Mouse (Mus musculus) hindbrain, embryonic 15.5 days (tissue): ENCODE measurements around the gene F2. TPM values are rescaled to one million over a fixed set of nuclear protein-coding genes. Genes with fewer than 3 reads are reported as not detected.

Source experiments
- ATAC-seq: fragments of 200-750 bp; cut with Nextera tagmentation; 2 replicates; pipeline ENCODE4 v1.8.0; 2017; ENCODE audit warnings: low read depth, moderate number of reproducible peaks, moderate TSS enrichment; ENCODE audit not compliant: low FRiP score
- H3K27ac ChIP-seq: fragments of 300-500 bp; sonication (generic); replicated peaks from 2 replicates; pipeline ENCODE4 v1.5.1; 2015; ENCODE audit warnings: mild to moderate bottlenecking, inconsistent platforms
- H3K27me3 ChIP-seq: fragments of 300-500 bp; sonication (generic); 2 replicates; pipeline ENCODE4 v1.6.1; 2015; ENCODE audit warnings: control low read depth, inconsistent platforms
- H3K36me3 ChIP-seq: fragments of 300-500 bp; sonication (generic); 2 replicates; pipeline ENCODE4 v1.6.1; 2015; ENCODE audit warnings: control low read depth, inconsistent platforms
- H3K4me1 ChIP-seq: fragments of 300-500 bp; sonication (generic); replicated peaks from 2 replicates; pipeline ENCODE4 v1.6.1; 2015; ENCODE audit warnings: control low read depth, inconsistent platforms
- H3K4me2 ChIP-seq: fragments of 300-500 bp; sonication (generic); 2 replicates; pipeline ENCODE4 v1.6.1; 2015; ENCODE audit warnings: moderate library complexity, mild to moderate bottlenecking, inconsistent platforms
- H3K4me3 ChIP-seq: fragments of 300-500 bp; sonication (generic); 2 replicates; pipeline ENCODE4 v1.5.1; 2015; ENCODE audit warnings: mild to moderate bottlenecking, inconsistent platforms
- H3K9ac ChIP-seq: fragments of 300-500 bp; sonication (generic); 2 replicates; pipeline ENCODE4 v1.6.1; 2015; ENCODE audit warnings: inconsistent platforms
- H3K9me3 ChIP-seq: fragments of 300-500 bp; sonication (generic); 2 replicates; pipeline ENCODE4 v1.6.1; 2016; ENCODE audit warnings: control low read depth, inconsistent platforms
- WGBS: fragments of 180-500 bp; shearing (Covaris S2); methylation state at CpG from one replicate; pipeline ENCODE4 v1.1.7; 2015; 5-methylcytosine and 5-hydroxymethylcytosine counted together
- polyA plus RNA-seq: library from polyadenylated mRNA; unstranded; fragments of >200 nt; fragmentation: Nextera tagmentation; extraction: Ambion mirVana; gene quantifications from 2 replicates; pipeline ENCODE4 v1.2.1, GENCODE M21; 2015

The F2 gene
- polyA plus RNA-seq, 1 experiment from 2014 or later, result 0.14 TPM

GRCm38 (mm10) chr2:91645354-91645753 lies 9.1 kb upstream of the F2 start:
- peaks cover 9% of the 10 kb centered on the region for H3K4me1 ChIP-seq
- no peak overlapping the region for H3K4me3 ChIP-seq
- H3K9ac ChIP-seq, result no peak overlapping the region
- 98% methylated on average over 15 of the region's 15 CpGs for WGBS
- ATAC-seq, result no peak
- H3K4me2 ChIP-seq, result no peak overlapping the region
- peaks cover 43% of the 10 kb centered on the region for H3K36me3 ChIP-seq
- no peaks in the 10 kb centered on the region for H3K27me3 ChIP-seq
- H3K27ac ChIP-seq, result no peak overlapping the region
- no peaks in the 10 kb centered on the region for H3K9me3 ChIP-seq

- H3K27ac ChIP-seq, result no peak overlapping the region
- no peak overlapping the region for H3K4me2 ChIP-seq
- WGBS, result 95% methylated on average over 11 of the region's 11 CpGs
- H3K27me3 ChIP-seq, result no peaks in the 10 kb centered on the region
- peaks cover 43% of the 10 kb centered on the region for H3K36me3 ChIP-seq
- H3K4me3 ChIP-seq, result no peak overlapping the region
- no peaks in the 10 kb centered on the region for H3K9me3 ChIP-seq
- peaks cover 8% of the 10 kb centered on the region for H3K4me1 ChIP-seq
- ATAC-seq, result no peak
- no peak overlapping the region for H3K9ac ChIP-seq
Observed at GRCm38 (mm10) chr2:91644021-91644420, 7.8 kb upstream of the F2 start.

GRCm38 (mm10) chr2:91642825-91643415 lies 6.7 kb upstream of the F2 start:
- no peak for ATAC-seq
- Histone ChIP-seq H3K9me3 (no peaks in the 10 kb centered on the region), H3K4me2 (no peak overlapping the region), H3K4me1 (no peaks in the 10 kb centered on the region), H3K9ac (no peak overlapping the region), H3K27me3 (no peaks in the 10 kb centered on the region), H3K36me3 (peaks cover 43% of the 10 kb centered on the region), H3K27ac (no peak overlapping the region), H3K4me3 (no peak overlapping the region)
- WGBS, result 90% methylated on average over 2 of the region's 2 CpGs

DNA sequence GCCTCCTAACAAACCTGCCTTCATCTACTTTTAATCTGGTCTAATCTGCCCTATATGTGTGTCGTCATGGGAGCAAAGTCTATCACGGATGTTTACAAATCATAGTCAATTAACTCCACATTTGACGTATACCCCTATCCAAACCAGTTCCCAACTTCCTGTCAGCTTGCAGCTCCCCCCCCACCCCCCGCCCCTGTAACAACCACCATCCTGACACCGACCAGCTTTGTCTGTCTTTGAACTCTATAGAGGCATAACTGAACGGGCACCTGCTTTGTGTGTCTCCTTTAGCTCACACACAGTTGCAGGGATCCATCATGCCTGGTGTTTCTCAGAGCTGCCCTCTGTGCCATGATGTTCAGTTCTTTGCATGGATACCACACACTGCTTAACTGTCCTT lies 2.7 kb upstream of the F2 start:
- 87% methylated on average over 6 of the region's 6 CpGs for WGBS
- no peak overlapping the region for H3K9ac ChIP-seq
- peaks cover 4% of the 10 kb centered on the region for H3K36me3 ChIP-seq
- no peak overlapping the region for H3K4me3 ChIP-seq
- H3K4me2 ChIP-seq, result no peak overlapping the region
- H3K27me3 ChIP-seq, result no peaks in the 10 kb centered on the region
- H3K4me1 ChIP-seq, result no peaks in the 10 kb centered on the region
- no peak overlapping the region for H3K27ac ChIP-seq
- H3K9me3 ChIP-seq, result no peaks in the 10 kb centered on the region
- ATAC-seq, result no peak

GRCm38 (mm10) chr2:91636727-91637338 lies 619 bp upstream of the F2 start:
- Histone ChIP-seq H3K9ac (no peak overlapping the region), H3K36me3 (no peaks in the 10 kb centered on the region), H3K4me1 (no peaks in the 10 kb centered on the region), H3K4me3 (no peak overlapping the region), H3K27ac (no peak overlapping the region), H3K27me3 (no peaks in the 10 kb centered on the region), H3K9me3 (no peaks in the 10 kb centered on the region), H3K4me2 (no peak overlapping the region)
- ATAC-seq, result no peak
- WGBS, result 89% methylated on average over 5 of the region's 5 CpGs

- 91% methylated on average over 11 of the region's 11 CpGs for WGBS
- H3K4me2 ChIP-seq, result no peak overlapping the region
- H3K4me1 ChIP-seq, result no peaks in the 10 kb centered on the region
- ATAC-seq, result no peak
- H3K36me3 ChIP-seq, result no peaks in the 10 kb centered on the region
- no peaks in the 10 kb centered on the region for H3K9me3 ChIP-seq
- H3K9ac ChIP-seq, result no peak overlapping the region
- no peaks in the 10 kb centered on the region for H3K27me3 ChIP-seq
- H3K27ac ChIP-seq, result no peak overlapping the region
- no peak overlapping the region for H3K4me3 ChIP-seq
Observed at GRCm38 (mm10) chr2:91635486-91635885, 728 bp downstream of the F2 start.

DNA sequence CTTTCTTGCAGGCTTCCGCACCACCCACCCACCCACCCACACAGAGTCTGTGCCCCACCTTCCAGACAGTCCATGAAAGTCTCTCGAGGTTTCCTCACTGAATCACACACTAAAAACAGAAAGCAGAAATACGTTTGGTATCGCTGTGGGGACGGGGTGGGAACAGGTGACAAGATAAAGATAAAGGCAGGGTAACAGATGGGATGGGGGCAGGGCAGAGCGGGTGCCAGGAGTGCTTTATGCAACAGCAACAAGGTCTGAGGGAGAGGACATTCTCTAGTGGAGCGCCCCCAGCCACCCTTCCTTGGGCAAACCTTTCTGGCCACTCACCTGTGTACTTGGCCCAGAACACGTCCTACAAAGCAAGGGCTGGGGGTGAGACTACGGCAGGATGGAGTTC lies 1.4 kb downstream of the F2 start:
- ATAC-seq, result no peak
- no peak overlapping the region for H3K4me3 ChIP-seq

GRCm38 (mm10) chr2:91633334-91633977 lies 2.8 kb downstream of the F2 start:
- H3K4me2 ChIP-seq, result no peak overlapping the region
- H3K4me1 ChIP-seq, result no peaks in the 10 kb centered on the region
- no peak overlapping the region for H3K4me3 ChIP-seq
- ATAC-seq, result no peak
- H3K9ac ChIP-seq, result no peak overlapping the region
- H3K36me3 ChIP-seq, result no peaks in the 10 kb centered on the region
- no peaks in the 10 kb centered on the region for H3K9me3 ChIP-seq
- WGBS, result 85% methylated on average over 12 of the region's 12 CpGs
- H3K27ac ChIP-seq, result no peak overlapping the region
- H3K27me3 ChIP-seq, result no peaks in the 10 kb centered on the region

More for the DNA sequence above, 1.4 kb downstream of the F2 start:
- Histone ChIP-seq H3K36me3 (no peaks in the 10 kb centered on the region), H3K4me1 (no peaks in the 10 kb centered on the region), H3K27ac (no peak overlapping the region), H3K9ac (no peak overlapping the region), H3K4me2 (no peak overlapping the region), H3K9me3 (no peaks in the 10 kb centered on the region), H3K27me3 (no peaks in the 10 kb centered on the region)
- 86% methylated on average over 9 of the region's 9 CpGs for WGBS

GRCm38 (mm10) chr2:91632316-91632715 lies 3.9 kb downstream of the F2 start:
- H3K36me3 ChIP-seq, result no peaks in the 10 kb centered on the region
- no peaks in the 10 kb centered on the region for H3K9me3 ChIP-seq
- H3K4me3 ChIP-seq, result no peak overlapping the region
- no peak overlapping the region for H3K27ac ChIP-seq
- no peak overlapping the region for H3K9ac ChIP-seq
- no peaks in the 10 kb centered on the region for H3K4me1 ChIP-seq
- H3K4me2 ChIP-seq, result no peak overlapping the region
- H3K27me3 ChIP-seq, result no peaks in the 10 kb centered on the region
- WGBS, result 85% methylated on average over 5 of the region's 5 CpGs
- no peak for ATAC-seq

GRCm38 (mm10) chr2:91631826-91632225 lies 4.4 kb downstream of the F2 start:
- Histone ChIP-seq H3K27me3 (no peaks in the 10 kb centered on the region), H3K27ac (no peak overlapping the region), H3K9me3 (no peaks in the 10 kb centered on the region), H3K4me3 (no peak overlapping the region), H3K9ac (no peak overlapping the region), H3K4me2 (no peak overlapping the region), H3K36me3 (no peaks in the 10 kb centered on the region), H3K4me1 (no peaks in the 10 kb centered on the region)
- no peak for ATAC-seq
- 88% methylated on average over 5 of the region's 5 CpGs for WGBS

- Histone ChIP-seq H3K27me3 (no peaks in the 10 kb centered on the region), H3K27ac (no peak overlapping the region), H3K4me2 (no peak overlapping the region), H3K4me1 (no peaks in the 10 kb centered on the region), H3K4me3 (no peak overlapping the region), H3K9me3 (no peaks in the 10 kb centered on the region), H3K36me3 (no peaks in the 10 kb centered on the region), H3K9ac (no peak overlapping the region)
- no peak for ATAC-seq
- WGBS, result 93% methylated on average over 12 of the region's 12 CpGs
Observed at GRCm38 (mm10) chr2:91630384-91630783, 5.8 kb downstream of the F2 start.

- 89% methylated on average over 18 of the region's 18 CpGs for WGBS
Observed at GRCm38 (mm10) chr2:91629682-91630081, 6.5 kb downstream of the F2 start.

More at GRCm38 (mm10) chr2:91629682-91630081, 6.5 kb downstream of the F2 start:
- no peak overlapping the region for H3K9ac ChIP-seq
- H3K36me3 ChIP-seq, result no peaks in the 10 kb centered on the region
- H3K9me3 ChIP-seq, result no peaks in the 10 kb centered on the region
- H3K4me2 ChIP-seq, result no peak overlapping the region
- no peaks in the 10 kb centered on the region for H3K27me3 ChIP-seq
- no peak for ATAC-seq
- H3K4me3 ChIP-seq, result no peak overlapping the region
- no peaks in the 10 kb centered on the region for H3K4me1 ChIP-seq
- H3K27ac ChIP-seq, result no peak overlapping the region
